Mouse (Mus musculus) embryonic fibroblast, embryonic 13.5 days (primary cell): ENCODE data around the gene Sema5a. TPM values are rescaled to one million over a fixed set of nuclear protein-coding genes. Genes with fewer than 3 reads are reported as not detected.

Experiments used
- H3K27ac ChIP-seq: 2 replicates; pipeline ENCODE4 v1.5.1; 2012; ENCODE audit warnings: low read length, control low read depth, inconsistent platforms; ENCODE audit not compliant: insufficient read depth
- H3K4me1 ChIP-seq: 2 replicates; pipeline ENCODE4 v1.6.1; 2011; ENCODE audit warnings: low read length; ENCODE audit not compliant: control insufficient read depth, insufficient read depth
- H3K4me3 ChIP-seq: 2 replicates; pipeline ENCODE4 v1.5.1; 2011; ENCODE audit warnings: mild to moderate bottlenecking, control low read depth, low read length; ENCODE audit not compliant: insufficient read depth
- CTCF ChIP-seq: IDR thresholded peaks from 2 replicates; pipeline ENCODE4 v1.5.1; 2011; ENCODE audit warnings: mild to moderate bottlenecking, control low read depth, low read length, moderate library complexity, borderline replicate concordance; ENCODE audit not compliant: insufficient read depth
- POLR2A ChIP-seq: IDR thresholded peaks from 2 replicates; pipeline ENCODE4 v1.6.1; 2011; ENCODE audit warnings: low read depth, mild to moderate bottlenecking, control low read depth, low read length, moderate library complexity
- polyA plus RNA-seq: library from polyadenylated mRNA; stranded (reverse); fragments of >200 nt; gene quantifications from 2 replicates; pipeline ENCODE4 v1.2.4, GENCODE M21; 2011; ENCODE audit warnings: low read depth; ENCODE audit not compliant: missing spikeins, insufficient read length

Sema5a gene
- polyA plus RNA-seq, 1 experiment: 32.5 TPM

DNA sequence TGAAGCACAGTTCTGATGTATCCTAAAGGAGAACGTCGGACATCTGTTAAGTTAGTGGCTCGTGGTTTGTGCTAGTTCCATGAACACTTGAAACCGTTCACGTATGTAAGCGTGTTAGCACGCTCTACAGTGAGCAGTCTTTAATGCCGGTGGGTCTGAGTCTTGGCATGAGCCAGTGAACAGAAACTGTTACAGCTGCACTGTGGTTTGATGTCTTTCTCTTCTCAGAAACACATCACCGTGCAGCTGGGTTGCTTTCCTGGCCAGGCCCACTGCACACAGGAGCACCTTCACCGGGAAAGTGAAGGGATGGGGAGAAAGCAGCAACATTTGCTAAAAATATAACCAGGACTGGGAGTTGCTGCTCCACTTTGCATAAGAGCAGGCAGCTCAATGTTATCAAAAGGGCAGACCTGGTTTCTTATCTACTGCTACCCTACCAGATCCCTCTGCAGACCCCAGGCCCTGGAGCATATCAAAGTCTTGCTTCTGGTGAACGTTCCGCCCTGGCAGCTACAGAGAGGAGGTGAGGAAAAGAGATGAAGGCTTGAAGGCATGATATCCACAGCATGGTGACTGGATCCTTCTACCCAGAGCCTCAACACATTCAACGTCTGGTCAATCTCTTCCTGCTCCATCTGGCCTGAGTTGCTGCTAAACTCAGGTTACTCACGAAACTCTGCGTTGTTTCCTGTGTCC is 21.7 kb downstream of the Sema5a start:
- TF ChIP-seq POLR2A: no peak
- TF ChIP-seq CTCF: no peak
- H3K27ac ChIP-seq: no peak overlapping the region
- H3K4me1 ChIP-seq: 0 out of 2 replicates have a peak, but pooled peaks cover 2% of the 10 kb centered on the region
- H3K4me3 ChIP-seq: no peak overlapping the region

DNA sequence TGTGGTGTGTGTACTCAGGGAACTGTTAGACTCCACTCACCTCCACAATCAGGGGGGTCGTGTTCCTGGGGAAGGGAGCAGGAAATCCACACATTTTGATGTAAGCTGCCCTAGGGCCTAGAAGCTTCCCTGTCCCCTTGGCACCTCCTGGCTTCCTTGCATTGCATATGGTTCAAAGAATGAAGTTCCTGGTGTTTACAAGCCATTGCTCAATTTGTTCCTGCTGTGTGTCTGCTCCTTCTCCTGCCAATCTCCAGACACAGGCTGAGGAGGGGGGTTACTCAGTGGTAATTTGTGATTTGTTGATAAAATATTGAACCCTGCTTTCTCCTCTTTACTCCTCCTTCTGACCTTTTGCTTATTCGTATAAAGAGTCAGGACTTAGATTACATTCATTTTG is 25.5 kb downstream of the Sema5a start:
- H3K4me1 ChIP-seq: no peaks in the 10 kb centered on the region
- H3K27ac ChIP-seq: no peak overlapping the region
- TF ChIP-seq POLR2A: no peak
- no peak for TF ChIP-seq CTCF
- no peak overlapping the region for H3K4me3 ChIP-seq

DNA sequence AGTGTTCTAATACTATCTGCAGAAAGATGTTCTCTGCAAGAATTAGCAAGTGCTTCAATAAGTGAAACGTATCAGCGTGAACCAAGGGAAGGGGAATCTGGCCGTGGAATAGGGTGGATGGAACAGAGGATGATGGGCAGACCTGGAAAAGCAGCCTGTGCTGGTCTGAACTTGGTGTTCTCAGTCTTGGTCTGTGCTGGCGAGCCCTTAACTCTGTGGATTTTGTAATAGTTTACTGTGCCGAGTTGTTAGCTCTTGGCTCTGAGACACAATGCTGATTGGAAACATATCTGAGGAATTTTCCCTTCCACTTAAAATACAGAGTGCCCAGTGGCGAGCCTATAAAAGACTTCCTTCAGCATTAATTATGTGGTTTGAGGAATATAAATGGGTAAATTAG is 29.3 kb downstream of the Sema5a start:
- no peak overlapping the region for H3K4me3 ChIP-seq
- no peaks in the 10 kb centered on the region for H3K4me1 ChIP-seq
- no peak for TF ChIP-seq CTCF
- TF ChIP-seq POLR2A: no peak
- H3K27ac ChIP-seq: no peak overlapping the region

DNA sequence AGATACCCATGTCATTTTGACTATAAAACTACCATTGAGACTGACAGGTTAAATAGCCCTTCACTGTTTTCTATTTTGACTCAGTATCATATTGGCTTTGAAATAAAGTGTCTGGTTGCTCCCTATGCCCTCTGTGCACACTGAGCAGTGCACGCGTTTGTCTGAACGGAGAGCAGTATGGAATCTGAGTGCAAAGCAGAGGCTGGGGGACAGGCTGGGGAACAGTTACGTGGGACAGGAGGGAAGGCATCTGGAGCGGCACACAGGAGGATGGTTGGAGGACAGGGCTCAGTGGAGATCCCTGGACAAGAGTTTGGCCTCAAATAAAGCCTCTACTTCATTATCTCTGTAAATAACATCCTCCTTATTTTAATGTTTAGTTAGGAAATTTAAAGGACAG is 30.4 kb downstream of the Sema5a start:
- no peak overlapping the region for H3K27ac ChIP-seq
- no peak for TF ChIP-seq POLR2A
- no peak for TF ChIP-seq CTCF
- no peaks in the 10 kb centered on the region; the same call in 1 of the 2 replicates for H3K4me1 ChIP-seq
- no peak overlapping the region for H3K4me3 ChIP-seq

DNA sequence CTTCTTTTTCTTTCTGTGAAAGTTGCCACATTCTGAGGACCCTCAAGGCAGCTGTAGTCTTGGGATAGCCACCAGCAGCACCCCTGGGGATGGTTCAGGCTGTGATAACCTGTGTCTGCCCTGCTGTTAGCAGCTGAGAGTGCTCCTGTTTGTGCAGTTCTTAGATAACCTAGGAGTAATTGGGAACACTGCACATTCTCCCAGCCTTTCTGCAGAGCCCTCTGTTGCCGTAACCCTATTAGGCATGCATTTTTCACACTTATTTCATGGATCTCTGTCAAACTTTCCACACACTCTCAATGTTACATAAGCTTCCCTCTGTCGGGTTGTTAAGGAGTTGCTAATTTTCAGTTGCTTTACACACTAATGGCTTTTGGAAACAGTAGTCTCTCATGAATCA is 34.0 kb downstream of the Sema5a start:
- Histone ChIP-seq H3K27ac (no peak overlapping the region), H3K4me3 (no peak overlapping the region)
- TF ChIP-seq CTCF (no peak), POLR2A (no peak)

DNA sequence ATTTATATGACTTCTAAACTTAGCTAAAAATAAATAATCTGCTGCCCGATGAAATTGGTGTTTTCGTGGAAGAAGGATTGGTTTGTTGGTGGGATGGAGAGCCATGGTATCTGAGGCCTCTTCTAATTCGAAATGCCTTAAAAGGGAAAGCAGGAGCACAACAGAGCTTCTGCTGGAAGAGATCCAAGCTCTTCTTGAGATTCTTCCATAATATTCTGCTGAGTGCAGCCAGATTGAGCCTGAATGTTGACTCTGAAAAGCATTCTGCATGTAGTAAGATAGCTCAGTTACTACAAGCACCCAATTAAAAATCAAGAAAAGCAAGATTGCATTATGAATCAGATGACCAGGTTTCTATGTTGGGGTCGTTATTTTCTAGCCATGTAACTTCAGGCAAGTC is 36.8 kb downstream of the Sema5a start:
- H3K27ac ChIP-seq: no peak overlapping the region
- TF ChIP-seq POLR2A (no peak), CTCF (no peak)
- H3K4me3 ChIP-seq: no peak overlapping the region
- H3K4me1 ChIP-seq: no peaks in the 10 kb centered on the region; the same call in 1 of the 2 replicates

More for the DNA sequence above, 34.0 kb downstream of the Sema5a start:
- H3K4me1 ChIP-seq: no peaks in the 10 kb centered on the region; the same call in 1 of the 2 replicates

DNA sequence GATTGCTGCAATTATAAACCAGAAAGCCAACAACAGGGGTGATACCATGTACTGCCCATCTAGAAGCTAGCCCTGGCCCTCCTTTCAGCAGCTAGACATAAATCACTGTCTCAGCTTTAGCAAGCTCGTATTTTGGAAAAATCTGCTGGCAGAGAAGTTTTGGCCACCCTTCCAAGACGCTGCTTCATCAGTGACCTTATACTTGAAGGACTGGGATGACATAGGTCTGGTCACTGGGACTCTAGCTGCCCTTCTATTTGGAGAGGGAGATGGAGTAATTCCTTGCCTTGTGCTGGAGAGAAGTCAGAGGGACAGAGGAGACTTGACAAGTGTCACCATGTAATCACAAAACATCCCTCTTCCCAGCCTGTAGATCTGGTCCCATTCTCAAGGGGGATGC is 40.1 kb downstream of the Sema5a start:
- no peak overlapping the region for H3K4me3 ChIP-seq
- no peak for TF ChIP-seq POLR2A
- no peak for TF ChIP-seq CTCF
- no peak overlapping the region for H3K27ac ChIP-seq
- H3K4me1 ChIP-seq: peaks cover 2% of the 10 kb centered on the region; the same call in 1 of the 2 replicates

DNA sequence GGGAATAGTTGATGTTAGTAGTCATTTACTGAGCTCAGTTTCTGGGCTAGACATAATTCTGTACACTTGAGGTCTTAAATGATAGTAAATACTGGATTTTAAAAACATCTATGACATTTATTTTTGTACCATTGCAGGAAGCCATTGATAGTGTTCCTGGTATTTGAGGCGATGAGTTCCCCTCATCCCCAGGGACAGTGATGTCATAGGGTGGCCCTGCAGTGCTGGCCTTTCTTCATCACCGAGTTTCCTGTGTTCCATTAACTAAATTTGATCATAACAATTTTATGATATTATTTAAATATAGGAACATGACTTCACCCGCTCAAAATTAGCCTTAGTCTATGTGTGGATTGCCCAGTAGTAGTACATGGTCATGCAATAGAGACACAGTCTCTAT is 41.7 kb downstream of the Sema5a start:
- TF ChIP-seq POLR2A (no peak), CTCF (no peak)
- no peak overlapping the region for H3K27ac ChIP-seq
- H3K4me1 ChIP-seq: 0 out of 2 replicates have a peak, but pooled peaks cover 2% of the 10 kb centered on the region
- H3K4me3 ChIP-seq: no peak overlapping the region

DNA sequence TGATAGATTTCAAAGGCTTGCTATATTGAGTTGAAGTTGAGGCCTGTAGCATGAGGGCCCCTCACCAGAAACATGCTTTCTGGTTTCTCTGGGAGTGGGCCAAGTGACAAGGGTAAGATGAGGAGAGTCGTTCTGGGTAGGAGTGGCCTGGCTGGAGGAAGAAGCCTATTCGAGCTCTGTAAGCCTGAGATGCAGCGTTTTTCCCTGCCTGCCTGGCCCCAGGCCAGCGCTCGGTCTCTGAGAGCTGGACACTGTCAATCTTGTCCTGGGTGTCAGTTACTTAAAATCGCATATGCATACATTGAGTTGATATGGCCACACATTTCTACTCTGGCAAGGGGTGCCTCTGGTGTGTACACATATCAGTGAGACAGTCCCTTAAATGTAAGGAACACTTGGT is 43.9 kb downstream of the Sema5a start:
- TF ChIP-seq CTCF (no peak), POLR2A (no peak)
- Histone ChIP-seq H3K27ac (no peak overlapping the region), H3K4me1 (0 out of 2 replicates have a peak, but pooled peaks cover 2% of the 10 kb centered on the region), H3K4me3 (no peak overlapping the region)

DNA sequence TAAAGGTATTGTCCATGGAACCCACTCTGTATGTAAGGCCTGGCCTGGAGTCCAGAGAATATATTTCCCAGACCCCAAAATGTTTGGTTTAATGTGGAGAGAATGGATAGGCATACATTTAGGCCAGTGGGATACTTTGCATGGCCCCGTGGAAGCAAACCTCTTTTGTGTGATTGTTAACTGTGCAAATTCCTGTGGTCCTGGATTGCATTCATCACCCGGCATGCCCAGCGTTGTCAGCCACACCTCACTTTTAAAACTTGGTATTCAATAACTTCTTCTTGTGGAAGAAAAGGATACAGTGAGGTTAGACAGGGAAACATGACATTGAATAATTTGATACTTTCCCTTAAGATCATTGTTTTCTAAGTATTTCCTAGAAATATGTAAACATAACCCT is 46.4 kb downstream of the Sema5a start:
- Histone ChIP-seq H3K4me1 (0 out of 2 replicates have a peak, but pooled peaks cover 2% of the 10 kb centered on the region), H3K4me3 (no peak overlapping the region), H3K27ac (no peak overlapping the region)
- TF ChIP-seq POLR2A (no peak), CTCF (no peak)
